Mouse (Mus musculus) midbrain, embryonic 16.5 days (tissue): ENCODE data around the gene Kcnk5. TPM values are rescaled to one million over a fixed set of nuclear protein-coding genes. Genes with fewer than 3 reads are reported as not detected.

ENCODE experiments used
- ATAC-seq: fragments of 200-750 bp; cut with Nextera tagmentation; 2 replicates; pipeline ENCODE4 v1.8.0; 2017; ENCODE audit warnings: moderate TSS enrichment
- H3K27ac ChIP-seq: fragments of 300-500 bp; sonication (generic); 2 replicates; pipeline ENCODE4 v1.5.1; 2014; ENCODE audit warnings: mild to moderate bottlenecking, low read length, mixed read lengths
- H3K27me3 ChIP-seq: fragments of 300-500 bp; sonication (generic); 2 replicates; pipeline ENCODE4 v1.6.1; 2014; ENCODE audit warnings: low read depth, low read length, mixed read lengths; ENCODE audit not compliant: control insufficient read depth, insufficient read depth
- H3K36me3 ChIP-seq: fragments of 300-500 bp; sonication (generic); 2 replicates; pipeline ENCODE4 v1.6.1; 2014; ENCODE audit warnings: mild to moderate bottlenecking, low read length, moderate library complexity, mixed read lengths; ENCODE audit not compliant: control insufficient read depth, insufficient read depth
- H3K4me1 ChIP-seq: fragments of 300-500 bp; sonication (generic); 2 replicates; pipeline ENCODE4 v1.6.1; 2014; ENCODE audit warnings: mild to moderate bottlenecking, low read length, mixed read lengths; ENCODE audit not compliant: control insufficient read depth, insufficient read depth
- H3K4me2 ChIP-seq: fragments of 300-500 bp; sonication (generic); 2 replicates; pipeline ENCODE4 v1.6.1; 2014; ENCODE audit warnings: mild to moderate bottlenecking, low read length, mixed read lengths
- H3K4me3 ChIP-seq: fragments of 300-500 bp; sonication (generic); 2 replicates; pipeline ENCODE4 v1.5.1; 2014; ENCODE audit warnings: low read depth, mild to moderate bottlenecking, low read length, moderate library complexity, mixed read lengths
- H3K9ac ChIP-seq: fragments of 300-500 bp; sonication (generic); 2 replicates; pipeline ENCODE4 v1.6.1; 2014; ENCODE audit warnings: low read depth, low read length, mixed read lengths
- H3K9me3 ChIP-seq: fragments of 300-500 bp; sonication (generic); replicated peaks from 2 replicates; pipeline ENCODE4 v1.6.1; 2014; ENCODE audit warnings: mild to moderate bottlenecking, low read length, mixed read lengths; ENCODE audit not compliant: control insufficient read depth, poor library complexity, severe bottlenecking
- WGBS: fragments of 180-500 bp; shearing (Covaris S2); extraction: QIAGEN DNeasy Blood & Tissue Kit; methylation state at CpG from one replicate; pipeline ENCODE4 v1.1.7; 2014; 5-methylcytosine and 5-hydroxymethylcytosine counted together
- polyA plus RNA-seq: library from polyadenylated mRNA; unstranded; fragments of >200 nt; fragmentation: Nextera tagmentation; extraction: Ambion mirVana; gene quantifications from 2 replicates; pipeline ENCODE4 v1.2.1, GENCODE M21; 2015

The Kcnk5 gene
- polyA plus RNA-seq, 1 experiment from 2014 or later, result 0.70 TPM

DNA sequence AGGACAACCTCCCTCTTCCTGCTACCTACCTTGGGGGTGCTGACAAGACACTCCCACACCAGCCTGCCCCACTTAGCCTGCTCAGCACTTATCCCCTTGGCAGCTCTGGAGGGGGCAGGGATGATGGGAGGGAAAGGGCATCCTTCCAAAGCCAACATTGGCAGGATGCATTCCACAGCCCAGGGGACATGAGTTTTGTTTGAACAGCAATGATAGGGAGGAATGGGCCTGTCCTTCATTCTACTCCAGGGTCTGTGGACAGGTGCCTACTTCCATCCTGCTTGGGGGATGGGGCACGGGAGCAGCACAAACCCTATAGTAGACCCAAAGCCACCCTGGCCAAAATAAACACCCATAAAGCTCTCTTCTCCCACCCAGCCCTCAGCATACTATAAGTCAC, 16.2 kb downstream of the Kcnk5 start:
- ATAC-seq, result no peak
- Histone ChIP-seq H3K9me3 (no peaks in the 10 kb centered on the region), H3K36me3 (no peaks in the 10 kb centered on the region), H3K4me2 (no peak overlapping the region), H3K4me1 (no peaks in the 10 kb centered on the region), H3K9ac (no peak overlapping the region), H3K4me3 (no peak overlapping the region), H3K27me3 (no peaks in the 10 kb centered on the region), H3K27ac (no peak overlapping the region)
- 89% methylated on average over 1 of the region's 1 CpGs for WGBS

DNA sequence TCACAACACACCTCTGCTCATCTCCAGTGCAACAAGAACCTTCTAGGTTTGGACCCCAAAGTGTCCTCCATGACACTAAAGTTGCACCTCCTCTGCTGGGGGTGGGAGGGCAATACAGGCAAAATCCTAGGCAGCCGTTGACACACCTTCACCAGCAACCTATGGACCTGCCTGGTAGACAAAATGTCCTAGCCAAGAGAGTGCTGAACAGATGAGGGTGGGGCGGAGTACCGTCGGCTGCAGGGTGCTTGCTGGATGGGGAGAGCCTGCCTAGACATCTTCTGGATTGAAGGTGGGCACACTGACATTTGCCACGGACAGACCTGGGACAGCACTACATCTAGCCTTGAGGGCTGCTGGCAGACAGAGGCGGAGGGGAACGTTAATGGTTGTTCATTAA, 17.2 kb downstream of the Kcnk5 start:
- H3K9ac ChIP-seq, result no peak overlapping the region
- ATAC-seq, result no peak
- H3K27me3 ChIP-seq, result no peaks in the 10 kb centered on the region
- no peak overlapping the region for H3K27ac ChIP-seq
- no peak overlapping the region for H3K4me2 ChIP-seq
- no peaks in the 10 kb centered on the region for H3K9me3 ChIP-seq
- H3K36me3 ChIP-seq, result no peaks in the 10 kb centered on the region
- no peak overlapping the region for H3K4me3 ChIP-seq
- H3K4me1 ChIP-seq, result no peaks in the 10 kb centered on the region
- 93% methylated on average over 7 of the region's 7 CpGs for WGBS

DNA sequence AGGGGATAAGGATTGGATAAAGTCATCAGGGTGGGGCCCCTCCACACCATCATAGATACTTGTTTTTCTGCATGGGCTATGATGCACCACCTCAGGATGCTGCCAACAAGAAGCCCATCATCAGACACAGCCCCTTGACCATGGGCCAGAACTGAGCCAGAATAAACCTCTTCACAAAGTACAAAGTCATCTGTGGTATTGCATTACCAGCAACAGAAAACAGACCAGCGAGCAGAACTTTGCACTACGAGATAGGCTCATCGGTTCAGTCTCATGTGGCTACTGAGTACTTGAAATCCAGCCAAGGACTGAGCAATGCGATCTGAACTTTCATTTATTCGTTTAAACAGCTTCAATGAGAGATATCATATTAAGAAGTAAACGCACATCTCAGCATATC, 18.9 kb downstream of the Kcnk5 start:
- Histone ChIP-seq H3K4me3 (no peak overlapping the region), H3K36me3 (no peaks in the 10 kb centered on the region), H3K9me3 (no peaks in the 10 kb centered on the region), H3K9ac (no peak overlapping the region), H3K4me1 (no peaks in the 10 kb centered on the region), H3K27me3 (no peaks in the 10 kb centered on the region), H3K27ac (no peak overlapping the region), H3K4me2 (no peak overlapping the region)
- 88% methylated on average over 6 of the region's 6 CpGs for WGBS
- no peak for ATAC-seq

DNA sequence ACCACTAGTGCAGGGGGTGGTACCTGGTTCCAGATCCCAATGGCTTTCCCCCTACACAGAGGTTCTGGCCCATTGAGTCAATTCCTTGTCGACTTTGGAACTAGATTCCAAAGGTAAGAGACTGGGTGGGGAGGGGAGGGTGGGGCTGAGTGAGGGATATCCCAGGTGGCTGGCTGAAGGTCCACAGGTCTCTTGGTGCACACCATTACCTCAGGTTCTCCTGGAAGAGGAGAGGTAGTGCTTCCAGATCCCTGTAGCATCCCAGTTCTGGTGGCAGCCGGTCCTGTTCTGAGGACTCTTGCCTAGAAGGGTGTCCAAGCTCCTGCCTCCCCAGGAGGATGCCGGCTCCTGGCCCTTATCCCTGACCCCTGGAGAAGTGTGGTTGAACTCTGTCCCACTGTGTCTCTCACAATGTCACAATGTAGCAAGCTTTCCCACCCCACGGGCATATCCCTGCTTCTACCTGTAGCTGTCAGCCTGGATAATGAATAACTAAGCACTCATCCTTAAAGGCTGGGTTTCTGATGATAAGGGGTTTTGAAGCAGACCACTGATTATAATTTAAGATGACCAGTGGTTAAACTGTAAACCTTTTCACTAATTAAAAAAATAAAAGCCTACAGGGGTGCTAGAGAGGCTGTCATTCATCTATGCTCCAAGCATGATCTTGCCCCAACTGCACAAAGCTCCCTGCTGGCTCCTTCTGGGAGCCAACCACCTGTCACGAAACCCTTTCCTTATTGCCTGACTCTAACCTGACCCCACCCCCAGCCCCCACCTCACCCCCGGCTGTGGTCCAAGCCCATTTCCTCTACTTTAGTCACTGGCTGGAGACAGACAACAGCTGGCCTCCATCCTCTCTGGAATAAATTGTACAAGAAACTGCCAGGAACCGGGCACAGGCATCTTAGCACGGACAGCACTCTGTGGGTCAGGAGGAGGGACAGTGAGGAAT, 22.6 kb downstream of the Kcnk5 start:
- no peak overlapping the region for H3K27ac ChIP-seq
- no peak for ATAC-seq
- no peaks in the 10 kb centered on the region for H3K9me3 ChIP-seq
- WGBS, result 71% methylated on average over 8 of the region's 8 CpGs
- H3K9ac ChIP-seq, result no peak overlapping the region
- no peaks in the 10 kb centered on the region for H3K4me1 ChIP-seq
- no peak overlapping the region for H3K4me2 ChIP-seq
- no peaks in the 10 kb centered on the region for H3K36me3 ChIP-seq
- H3K27me3 ChIP-seq, result no peaks in the 10 kb centered on the region
- no peak overlapping the region for H3K4me3 ChIP-seq

DNA sequence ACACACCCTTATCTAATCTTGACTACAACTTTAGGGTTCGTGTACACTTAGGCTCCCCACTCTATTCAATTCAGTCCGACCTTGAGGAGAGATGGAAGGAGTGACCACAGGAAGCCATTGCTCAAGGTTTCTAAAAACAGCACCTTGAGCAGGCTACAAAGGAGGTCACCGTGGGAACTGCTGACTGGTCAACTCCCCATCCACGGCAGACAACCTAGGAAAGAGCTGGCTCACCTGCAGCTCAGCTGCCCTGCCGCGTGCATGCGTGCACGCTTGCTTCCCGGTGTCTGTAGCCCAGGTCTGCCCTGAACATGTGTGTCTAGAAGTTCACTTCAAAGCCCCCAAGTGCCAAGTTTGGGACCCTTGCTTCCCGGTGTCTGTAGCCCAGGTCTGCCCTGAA, 24.0 kb downstream of the Kcnk5 start:
- ATAC-seq, result no peak
- no peak overlapping the region for H3K4me3 ChIP-seq
- no peak overlapping the region for H3K4me2 ChIP-seq
- no peaks in the 10 kb centered on the region for H3K27me3 ChIP-seq
- no peaks in the 10 kb centered on the region for H3K4me1 ChIP-seq
- H3K36me3 ChIP-seq, result no peaks in the 10 kb centered on the region
- no peaks in the 10 kb centered on the region for H3K9me3 ChIP-seq
- 91% methylated on average over 10 of the region's 10 CpGs for WGBS
- H3K27ac ChIP-seq, result no peak overlapping the region
- no peak overlapping the region for H3K9ac ChIP-seq

DNA sequence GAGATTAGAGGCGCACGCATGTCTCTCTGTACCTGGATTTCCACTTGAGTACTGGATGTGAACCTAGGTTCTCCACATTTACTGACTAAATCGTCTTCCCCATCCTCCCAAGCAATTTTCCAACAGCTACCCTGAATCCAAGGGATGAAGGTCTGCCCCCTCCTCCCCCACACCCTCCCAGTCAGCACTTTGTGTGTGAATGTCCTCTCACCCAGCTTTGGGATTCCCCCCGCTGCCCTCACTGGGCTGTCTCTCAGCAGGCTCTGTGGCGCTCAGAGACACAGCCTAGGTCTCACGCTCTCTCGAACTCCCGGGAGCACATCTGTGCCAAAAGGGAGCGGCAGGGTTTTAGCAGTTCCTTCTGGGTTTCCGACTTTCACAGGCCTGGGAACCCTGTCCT, 25.9 kb downstream of the Kcnk5 start:
- WGBS, result 51% methylated on average over 10 of the region's 10 CpGs
- H3K4me3 ChIP-seq, result no peak overlapping the region
- no peak for ATAC-seq

DNA sequence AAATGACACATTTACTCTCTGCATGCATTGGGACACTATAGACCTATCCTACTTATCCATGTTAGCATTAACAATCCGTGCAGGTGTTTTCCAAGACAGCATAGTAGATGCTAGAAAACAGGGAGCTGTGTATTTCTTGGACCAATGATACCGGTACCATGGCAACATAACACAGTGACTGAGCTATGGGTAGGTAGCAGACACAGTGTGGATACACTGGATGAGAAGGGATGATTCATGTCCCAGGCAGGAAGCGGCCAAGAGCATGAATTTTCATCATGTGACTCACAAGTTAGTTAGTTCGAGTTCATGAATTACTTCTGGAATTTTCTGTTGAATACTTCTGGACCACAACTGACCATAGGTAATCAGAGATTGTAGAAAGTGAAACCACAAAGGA, 26.7 kb downstream of the Kcnk5 start:
- no peak overlapping the region for H3K27ac ChIP-seq
- H3K9ac ChIP-seq, result no peak overlapping the region
- no peaks in the 10 kb centered on the region for H3K9me3 ChIP-seq
- no peak overlapping the region for H3K4me2 ChIP-seq
- no peak for ATAC-seq
- H3K4me3 ChIP-seq, result no peak overlapping the region
- 94% methylated on average over 4 of the region's 4 CpGs for WGBS
- H3K4me1 ChIP-seq, result no peaks in the 10 kb centered on the region
- no peaks in the 10 kb centered on the region for H3K36me3 ChIP-seq
- no peaks in the 10 kb centered on the region for H3K27me3 ChIP-seq

More for the DNA sequence above, 25.9 kb downstream of the Kcnk5 start:
- no peaks in the 10 kb centered on the region for H3K36me3 ChIP-seq
- no peaks in the 10 kb centered on the region for H3K9me3 ChIP-seq
- H3K4me1 ChIP-seq, result no peaks in the 10 kb centered on the region
- H3K4me2 ChIP-seq, result no peak overlapping the region
- no peak overlapping the region for H3K9ac ChIP-seq
- no peak overlapping the region for H3K27ac ChIP-seq
- H3K27me3 ChIP-seq, result no peaks in the 10 kb centered on the region

DNA sequence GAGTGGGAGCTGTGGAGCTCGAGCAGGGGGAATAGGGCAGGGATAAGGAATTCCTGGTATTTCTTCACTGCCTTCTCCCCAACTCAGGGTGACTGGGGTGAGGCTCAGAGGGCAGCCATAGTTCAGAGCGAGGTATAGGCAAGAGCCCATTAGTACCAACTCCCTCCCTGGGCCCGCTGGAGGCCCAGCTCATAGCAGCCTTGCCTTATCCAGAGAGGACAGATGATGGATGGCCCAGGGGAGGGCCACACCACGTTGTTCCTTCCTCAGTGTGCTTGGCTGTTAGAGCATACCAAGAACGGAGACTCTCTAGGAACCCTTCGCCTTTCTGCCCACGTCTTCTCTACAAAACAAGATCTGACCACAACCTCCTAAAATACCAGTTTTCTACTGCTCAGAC, 27.4 kb downstream of the Kcnk5 start:
- H3K27me3 ChIP-seq, result no peaks in the 10 kb centered on the region
- no peaks in the 10 kb centered on the region for H3K36me3 ChIP-seq
- no peak overlapping the region for H3K27ac ChIP-seq
- 78% methylated on average over 7 of the region's 7 CpGs for WGBS
- no peak for ATAC-seq
- H3K4me3 ChIP-seq, result no peak overlapping the region
- no peaks in the 10 kb centered on the region for H3K4me1 ChIP-seq
- H3K4me2 ChIP-seq, result no peak overlapping the region
- H3K9me3 ChIP-seq, result no peaks in the 10 kb centered on the region
- H3K9ac ChIP-seq, result no peak overlapping the region

DNA sequence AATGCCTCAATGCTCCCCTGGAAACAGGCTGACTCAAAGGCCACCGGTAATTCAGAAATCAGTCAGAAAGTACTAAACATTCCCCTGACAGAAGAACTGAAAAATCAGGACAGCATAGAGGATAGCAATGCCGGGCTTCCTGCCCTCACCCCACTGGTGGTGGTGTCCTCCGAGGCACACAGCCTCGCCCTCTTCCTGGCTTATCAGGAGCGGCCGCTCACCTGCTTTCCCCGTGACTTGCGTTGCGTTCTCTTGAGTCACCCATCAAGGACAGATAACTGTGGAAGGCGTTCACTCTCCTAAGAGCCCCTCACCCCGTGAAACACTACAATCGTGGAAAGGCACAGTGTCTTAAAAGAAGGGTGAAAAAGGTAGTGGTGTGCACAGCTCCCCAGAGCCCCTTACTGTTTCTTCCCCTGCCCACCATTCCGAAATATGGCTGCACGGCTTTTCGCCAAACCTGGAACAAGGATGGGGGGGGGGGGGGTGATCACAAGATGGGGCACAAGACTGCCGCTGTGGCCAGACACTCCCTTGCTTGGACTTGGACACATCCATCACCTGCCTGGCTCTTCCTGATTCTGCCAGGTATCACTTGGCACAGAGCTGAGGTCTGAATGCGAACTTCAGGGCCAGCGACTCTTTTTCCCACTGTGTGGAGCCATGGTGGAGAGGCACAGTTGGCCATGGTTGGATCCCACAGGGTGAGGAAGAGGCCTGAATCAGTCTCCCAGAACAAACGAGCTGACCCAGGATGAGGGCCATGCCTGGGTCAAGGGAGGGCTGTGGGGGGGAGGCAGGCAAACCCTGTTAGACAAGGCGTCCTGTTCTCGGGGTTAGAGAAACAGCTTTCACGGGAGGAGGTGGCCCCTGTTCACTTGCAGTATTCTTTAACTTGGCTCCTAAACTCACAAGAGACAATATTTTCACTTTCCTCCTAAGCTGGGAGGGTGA, 32.2 kb downstream of the Kcnk5 start:
- no peak overlapping the region for H3K27ac ChIP-seq
- no peak for ATAC-seq
- no peak overlapping the region for H3K9ac ChIP-seq
- no peaks in the 10 kb centered on the region for H3K4me1 ChIP-seq
- H3K4me2 ChIP-seq, result no peak overlapping the region
- H3K4me3 ChIP-seq, result no peak overlapping the region
- H3K9me3 ChIP-seq, result no peaks in the 10 kb centered on the region
- H3K27me3 ChIP-seq, result no peaks in the 10 kb centered on the region
- no peaks in the 10 kb centered on the region for H3K36me3 ChIP-seq
- 93% methylated on average over 22 of the region's 22 CpGs for WGBS
